Mouse (Mus musculus) midbrain, embryonic 14.5 days (tissue): ENCODE measurements around the gene Traf3ip3. TPM values are rescaled to one million over a fixed set of nuclear protein-coding genes. Genes with fewer than 3 reads are reported as not detected.

Experiments
- ATAC-seq: fragments of 200-750 bp; cut with Nextera tagmentation; 2 replicates; pipeline ENCODE4 v1.8.0; 2017; ENCODE audit warnings: moderate number of reproducible peaks, moderate library complexity; ENCODE audit not compliant: low FRiP score, low TSS enrichment
- DNase-seq: peaks from one replicate; pipeline ENCODE4 v3.0.0-alpha.2; 2015
- H3K27ac ChIP-seq: fragments of 300-500 bp; sonication (generic); replicated peaks from 2 replicates; pipeline ENCODE4 v1.5.1; 2014; ENCODE audit warnings: mild to moderate bottlenecking, low read depth, low read length, moderate library complexity
- H3K27me3 ChIP-seq: fragments of 300-500 bp; sonication (generic); 2 replicates; pipeline ENCODE4 v1.6.1; 2014; ENCODE audit warnings: low read length, control low read depth, mixed read lengths; ENCODE audit not compliant: control insufficient read depth, insufficient read depth
- H3K36me3 ChIP-seq: fragments of 300-500 bp; sonication (generic); 2 replicates; pipeline ENCODE4 v1.6.1; 2014; ENCODE audit warnings: low read length, control low read depth; ENCODE audit not compliant: control insufficient read depth, insufficient read depth
- H3K4me1 ChIP-seq: fragments of 300-500 bp; sonication (generic); 2 replicates; pipeline ENCODE4 v1.6.1; 2014; ENCODE audit warnings: mild to moderate bottlenecking, antibody characterized with exemption, low read length, control low read depth; ENCODE audit not compliant: control insufficient read depth, insufficient read depth
- H3K4me2 ChIP-seq: fragments of 300-500 bp; sonication (generic); 2 replicates; pipeline ENCODE4 v1.6.1; 2014; ENCODE audit warnings: mild to moderate bottlenecking, low read length, moderate library complexity
- H3K4me3 ChIP-seq: fragments of 300-500 bp; sonication (generic); replicated peaks from 2 replicates; pipeline ENCODE4 v1.5.1; 2014; ENCODE audit warnings: low read depth, low read length
- H3K9ac ChIP-seq: fragments of 300-500 bp; sonication (generic); replicated peaks from 2 replicates; pipeline ENCODE4 v1.6.1; 2014; ENCODE audit warnings: mild to moderate bottlenecking, low read length, moderate library complexity
- H3K9me3 ChIP-seq: fragments of 300-500 bp; sonication (generic); 2 replicates; pipeline ENCODE4 v1.6.1; 2016; ENCODE audit warnings: low read length, control low read depth, mixed read lengths; ENCODE audit not compliant: control insufficient read depth
- WGBS: fragments of 180-500 bp; shearing (Covaris S2); extraction: QIAGEN DNeasy Blood & Tissue Kit; methylation state at CpG from one replicate; pipeline ENCODE4 v1.1.7; 2014; 5-methylcytosine and 5-hydroxymethylcytosine counted together
- polyA plus RNA-seq: library from polyadenylated mRNA; unstranded; fragments of >200 nt; fragmentation: Nextera tagmentation; extraction: Ambion mirVana; gene quantifications from 2 replicates; pipeline ENCODE4 v1.2.1, GENCODE M21; 2014

The Traf3ip3 gene
- polyA plus RNA-seq, 1 experiment from 2014 or later, result 1.4 TPM

DNA sequence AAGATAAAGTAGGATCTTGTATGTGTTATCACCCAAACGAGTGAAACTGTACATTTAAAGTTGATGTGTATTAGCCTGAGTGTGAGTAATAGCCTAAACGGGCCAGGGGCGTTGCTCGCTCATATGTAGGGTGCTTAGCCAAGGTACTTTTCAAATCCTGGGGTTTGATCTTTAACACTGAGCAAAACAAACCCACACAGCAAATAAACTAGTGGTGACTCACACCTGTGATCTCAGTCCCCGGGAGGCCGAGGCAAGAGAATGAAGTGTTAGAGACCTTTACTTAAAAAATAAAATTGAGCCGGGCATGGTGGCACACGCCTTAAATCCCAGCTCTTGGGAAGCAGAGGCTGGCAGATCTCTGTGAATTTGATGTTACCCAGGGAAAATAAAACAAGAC, 70.7 kb downstream of the Traf3ip3 start:
- Histone ChIP-seq H3K9ac (peak overlapping the region; percentile 55; the same call in 1 of the 2 replicates), H3K4me1 (peaks cover 10% of the 10 kb centered on the region), H3K4me2 (peak overlapping the region; percentile 59), H3K36me3 (peaks cover 20% of the 10 kb centered on the region), H3K4me3 (peak overlapping the region; percentile 96; the same call in 1 of the 2 replicates), H3K9me3 (no peaks in the 10 kb centered on the region), H3K27ac (peak overlapping the region; percentile 83), H3K27me3 (no peaks in the 10 kb centered on the region)
- DNase-seq, result no peak
- no peak for ATAC-seq
- 87% methylated on average over 8 of the region's 8 CpGs for WGBS

DNA sequence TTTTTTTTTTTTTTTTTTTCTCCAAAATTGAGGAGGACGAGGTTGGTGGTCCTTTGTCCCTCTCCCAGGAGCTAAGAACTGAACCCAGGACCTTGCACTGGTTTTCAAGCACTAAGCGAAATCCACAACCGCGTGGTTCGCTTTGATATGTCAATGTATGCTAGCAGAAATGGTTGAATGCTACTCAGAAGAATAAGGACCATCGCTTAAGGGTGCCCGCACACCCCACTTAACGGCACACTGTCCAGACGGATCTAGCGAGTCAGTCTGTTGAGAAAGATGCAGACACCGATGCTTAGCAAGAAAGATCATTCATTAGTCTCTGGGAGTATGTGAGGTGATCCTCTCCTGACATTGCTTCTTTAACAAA, 71.1 kb downstream of the Traf3ip3 start:
- ATAC-seq (no peak; the same call in 1 of the 2 replicates), DNase-seq (no peak)
- Histone ChIP-seq H3K36me3 (peaks cover 20% of the 10 kb centered on the region), H3K27me3 (no peaks in the 10 kb centered on the region), H3K4me1 (peaks cover 10% of the 10 kb centered on the region), H3K4me3 (peak overlapping the region; percentile 96), H3K27ac (peak overlapping the region; percentile 83), H3K4me2 (peak overlapping the region; percentile 59), H3K9me3 (no peaks in the 10 kb centered on the region), H3K9ac (peak overlapping the region; percentile 55)
- WGBS, result 24% methylated on average over 11 of the region's 11 CpGs

DNA sequence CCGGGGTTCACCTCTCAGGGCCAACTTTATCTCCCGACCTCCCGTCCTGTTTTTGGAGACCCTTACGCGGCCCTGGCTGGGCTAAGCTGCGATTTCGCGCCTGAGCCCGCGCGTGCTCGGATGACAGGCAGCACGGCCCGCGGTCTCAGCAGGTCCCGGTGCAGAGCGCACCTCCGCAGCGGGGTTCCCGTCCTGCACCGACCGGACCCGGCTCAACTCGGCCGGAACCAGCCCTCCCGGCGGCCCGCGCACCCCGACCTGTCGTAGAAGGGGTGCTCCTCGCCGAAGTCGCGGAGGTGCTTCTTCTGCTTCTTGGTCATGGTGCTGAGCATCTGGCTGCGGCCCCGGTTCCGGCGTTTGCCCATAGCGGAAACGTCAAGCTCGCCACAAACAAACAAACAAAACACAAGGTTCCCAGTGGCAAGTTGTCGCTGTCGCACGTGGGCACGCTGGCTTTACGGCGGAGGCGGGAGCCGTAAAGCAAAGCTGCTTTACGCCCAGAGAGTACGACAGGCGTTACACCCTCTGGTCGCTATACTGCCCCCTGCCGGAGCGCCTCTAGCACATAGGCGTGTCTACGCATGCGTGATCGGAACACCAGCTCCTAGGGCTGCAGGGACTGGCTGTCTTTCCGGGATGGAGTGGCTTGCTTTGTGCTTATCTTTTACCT, 71.6 kb downstream of the Traf3ip3 start, which contains the start of gene Diexf:
Diexf (minus strand) TSS at position 487 of the 670 bp plus-strand sequence.
- Histone ChIP-seq H3K4me3 (peak within 1 kb of the TSS; percentile 96), H3K4me1 (peaks cover 10% of the 10 kb centered on the region), H3K27ac (peak within 1 kb of the TSS; percentile 83), H3K4me2 (peak within 1 kb of the TSS; percentile 68), H3K9ac (peak within 1 kb of the TSS; percentile 84), H3K9me3 (no peaks in the 10 kb centered on the region), H3K36me3 (peaks cover 22% of the 10 kb centered on the region), H3K27me3 (no peaks in the 10 kb centered on the region)
- ATAC-seq (peak; percentile 93), DNase-seq (peak; percentile 100)
- WGBS, result under 1% methylated on average over 61 of the region's 61 CpGs

DNA sequence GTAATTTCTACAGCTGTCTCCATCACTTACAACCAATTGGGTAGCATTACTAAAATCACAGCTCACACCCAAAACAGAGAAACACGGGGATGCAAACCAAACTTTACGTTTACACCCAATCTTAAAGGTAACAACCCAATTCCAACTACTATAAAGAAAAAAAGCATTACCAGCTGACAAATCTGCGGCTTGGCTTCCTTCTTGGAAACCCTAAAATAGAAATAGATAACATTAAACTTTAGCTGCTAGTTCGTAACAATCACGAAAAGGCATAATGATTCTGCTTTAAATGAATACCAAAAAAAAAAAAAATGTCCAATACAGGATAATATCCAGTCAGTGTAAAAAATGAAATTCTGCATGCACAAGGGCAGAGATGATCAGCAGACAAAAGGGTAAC, 72.2 kb downstream of the Traf3ip3 start:
- H3K9me3 ChIP-seq, result no peaks in the 10 kb centered on the region
- peaks cover 27% of the 10 kb centered on the region for H3K36me3 ChIP-seq
- H3K4me1 ChIP-seq, result peaks cover 10% of the 10 kb centered on the region
- no peaks in the 10 kb centered on the region for H3K27me3 ChIP-seq
- 26% methylated on average over 5 of the region's 5 CpGs for WGBS
- H3K9ac ChIP-seq, result peak overlapping the region; percentile 84
- H3K27ac ChIP-seq, result no peak overlapping the region
- peak overlapping the region; percentile 96 for H3K4me3 ChIP-seq
- H3K4me2 ChIP-seq, result peak overlapping the region; percentile 68
- no peak for DNase-seq
- ATAC-seq, result no peak

DNA sequence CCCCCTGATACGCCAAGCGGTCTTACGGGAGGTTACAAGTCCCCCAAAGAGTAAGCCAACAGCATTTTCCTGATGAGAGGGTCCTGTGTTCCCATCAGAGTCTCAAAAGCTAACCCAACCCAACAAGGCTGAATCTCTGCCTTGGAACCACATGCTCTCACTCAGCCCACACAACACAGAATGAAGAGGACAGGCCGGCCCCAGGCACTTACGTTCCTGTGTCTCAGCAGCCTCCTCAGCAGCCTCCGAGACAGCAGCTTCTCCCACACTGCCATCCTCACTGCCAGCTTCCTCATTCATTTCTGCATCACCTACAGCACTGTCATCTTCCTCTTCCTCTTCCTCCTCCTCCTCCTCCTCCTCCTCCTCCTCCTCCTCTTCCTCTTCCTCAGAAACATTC, 73.4 kb downstream of the Traf3ip3 start:
- H3K4me3 ChIP-seq, result no peak overlapping the region
- H3K4me1 ChIP-seq, result peaks cover 10% of the 10 kb centered on the region
- H3K27me3 ChIP-seq, result no peaks in the 10 kb centered on the region
- 94% methylated on average over 6 of the region's 6 CpGs for WGBS
- no peak overlapping the region for H3K4me2 ChIP-seq
- no peak overlapping the region for H3K27ac ChIP-seq
- H3K36me3 ChIP-seq, result peaks cover 38% of the 10 kb centered on the region
- H3K9me3 ChIP-seq, result no peaks in the 10 kb centered on the region
- ATAC-seq (no peak), DNase-seq (no peak)
- H3K9ac ChIP-seq, result no peak overlapping the region

DNA sequence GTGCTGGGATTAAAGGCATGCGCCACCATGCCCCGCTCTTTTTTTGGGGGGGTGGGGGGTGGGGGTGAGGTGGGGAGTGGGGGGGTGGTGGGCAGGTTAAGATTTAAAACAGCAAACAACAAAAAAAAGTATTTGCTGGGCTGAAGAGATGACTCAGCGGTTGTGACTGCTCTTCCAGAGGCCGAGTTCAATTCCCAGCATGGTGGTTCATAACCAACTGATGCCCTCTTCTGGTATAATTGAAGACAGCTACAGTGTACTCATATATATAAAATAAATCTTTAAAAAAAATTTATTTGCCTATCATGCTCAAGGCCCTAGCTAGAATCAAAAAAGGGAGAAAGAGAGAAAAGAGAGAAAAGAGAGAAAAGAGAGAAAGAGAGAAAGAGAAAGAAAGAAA, 75.7 kb downstream of the Traf3ip3 start:
- Histone ChIP-seq H3K36me3 (peaks cover 60% of the 10 kb centered on the region), H3K9ac (no peak overlapping the region), H3K4me2 (no peak overlapping the region), H3K9me3 (no peaks in the 10 kb centered on the region), H3K4me3 (no peak overlapping the region), H3K27ac (no peak overlapping the region), H3K27me3 (no peaks in the 10 kb centered on the region), H3K4me1 (peaks cover 10% of the 10 kb centered on the region)
- ATAC-seq (no peak), DNase-seq (peak; percentile 65)
- WGBS, result 77% methylated on average over 4 of the region's 4 CpGs

Other genes with a start within 250 kb of the Traf3ip3 start
- 10.9 and 12.4 TPM in 2 replicates for gene Syt14, start 165.9 kb downstream of the Traf3ip3 start, polyA plus RNA-seq
- gene Diexf, start 71.4 kb downstream of the Traf3ip3 start, polyA plus RNA-seq, result 7.5 and 10.0 TPM in 2 replicates
- gene Irf6, start 48.6 kb downstream of the Traf3ip3 start, polyA plus RNA-seq, result 0.53 and 0.92 TPM in 2 replicates
- 10.4 and 15.4 TPM in 2 replicates for gene A130010J15Rik, start 33.7 kb downstream of the Traf3ip3 start, polyA plus RNA-seq
- gene Lamb3, start 6.0 kb upstream of the Traf3ip3 start, polyA plus RNA-seq, result 0.15 and 0.30 TPM in 2 replicates
- 0.22 TPM in 1 of 2 replicates, not detected in the other for gene Hsd11b1, start 62.4 kb upstream of the Traf3ip3 start, polyA plus RNA-seq
- gene G0s2, start 71.5 kb upstream of the Traf3ip3 start, polyA plus RNA-seq, result 5.7 and 7.4 TPM in 2 replicates
- 46.0 and 47.7 TPM in 2 replicates for gene Camk1g, start 168.6 kb upstream of the Traf3ip3 start, polyA plus RNA-seq